Mouse (Mus musculus): ENCODE data around the gene Aif1l.

- TF ChIP-seq CTCF (IDR thresholded peaks at IDR 0.05; ENCODE audit: low read depth): no peak
- no peak for TF ChIP-seq EP300 (IDR thresholded peaks at IDR 0.05; ENCODE audit: low read depth)
Observed at GRCm38 (mm10) chr2:31997539-31997938, 47.6 kb downstream of the Aif1l start.

All from liver, embryonic 14.5 days (tissue).